Mouse (Mus musculus): ENCODE data around the gene Epha2. TPM values are rescaled to one million over a fixed set of nuclear protein-coding genes. Genes with fewer than 3 reads are reported as not detected.
A peak's percentile ranks its signal among the peaks of the same experiment; 100 is the strongest.

The Epha2 gene
- polyA plus RNA-seq, 1 experiment, result 129 TPM

- H3ac ChIP-seq (ENCODE audit: control insufficient read depth, insufficient read length, low read depth), result no peak overlapping the region
- no peaks in the 10 kb centered on the region for H3K36me3 ChIP-seq (ENCODE audit: control insufficient read depth, insufficient read depth)
- no peaks in the 10 kb centered on the region for H3K79me3 ChIP-seq (ENCODE audit: low read depth)
- H3K27me3 ChIP-seq (ENCODE audit: control insufficient read depth, insufficient read depth, insufficient read length), result no peaks in the 10 kb centered on the region
- TF ChIP-seq MYOG (IDR thresholded peaks at IDR 0.05; ENCODE audit: control insufficient read depth, extremely low read depth, insufficient read length) (no peak), MYOD1 (IDR thresholded peaks at IDR 0.05; ENCODE audit: control insufficient read depth, insufficient read length, low read depth) (no peak), CEBPB (IDR thresholded peaks at IDR 0.05; ENCODE audit: low read depth) (no peak), CTCF (IDR thresholded peaks at IDR 0.05; ENCODE audit: control insufficient read depth, insufficient read depth, insufficient read length) (no peak), MAX (IDR thresholded peaks at IDR 0.05) (no peak), USF1 (IDR thresholded peaks at IDR 0.05; ENCODE audit: low read depth) (no peak), FOSL1 (IDR thresholded peaks at IDR 0.05; ENCODE audit: insufficient read depth, low read length, poor library complexity, severe bottlenecking) (no peak)
- no peak overlapping the region for H3K4me3 ChIP-seq (ENCODE audit: insufficient read depth, poor library complexity, severe bottlenecking)
- no peaks in the 10 kb centered on the region for H3K79me2 ChIP-seq (ENCODE audit: control insufficient read depth, insufficient read depth)
Observed at GRCm38 (mm10) chr4:141353868-141354267, 52.8 kb downstream of the Epha2 start.

- H3K36me3 ChIP-seq (ENCODE audit: control insufficient read depth, insufficient read depth), result no peaks in the 10 kb centered on the region
- TF ChIP-seq USF1 (IDR thresholded peaks at IDR 0.05; ENCODE audit: low read depth) (no peak), MAX (IDR thresholded peaks at IDR 0.05) (no peak), MYOD1 (IDR thresholded peaks at IDR 0.05; ENCODE audit: control insufficient read depth, insufficient read length, low read depth) (no peak), CTCF (IDR thresholded peaks at IDR 0.05; ENCODE audit: control insufficient read depth, insufficient read depth, insufficient read length) (no peak), MYOG (IDR thresholded peaks at IDR 0.05; ENCODE audit: control insufficient read depth, extremely low read depth, insufficient read length) (no peak), FOSL1 (IDR thresholded peaks at IDR 0.05; ENCODE audit: insufficient read depth, low read length, poor library complexity, severe bottlenecking) (no peak), CEBPB (IDR thresholded peaks at IDR 0.05; ENCODE audit: low read depth) (no peak)
- H3ac ChIP-seq (ENCODE audit: control insufficient read depth, insufficient read length, low read depth), result no peak overlapping the region
- H3K79me3 ChIP-seq (ENCODE audit: low read depth), result no peaks in the 10 kb centered on the region
- no peaks in the 10 kb centered on the region for H3K27me3 ChIP-seq (ENCODE audit: control insufficient read depth, insufficient read depth, insufficient read length)
- H3K79me2 ChIP-seq (ENCODE audit: control insufficient read depth, insufficient read depth), result no peaks in the 10 kb centered on the region
- no peak overlapping the region for H3K4me3 ChIP-seq (ENCODE audit: insufficient read depth, poor library complexity, severe bottlenecking)
Observed at GRCm38 (mm10) chr4:141357811-141358210, 56.8 kb downstream of the Epha2 start.

GRCm38 (mm10) chr4:141359222-141359621 is 58.2 kb downstream of the Epha2 start:
- Histone ChIP-seq H3K79me3 (ENCODE audit: low read depth) (no peaks in the 10 kb centered on the region), H3K27me3 (ENCODE audit: control insufficient read depth, insufficient read depth, insufficient read length) (no peaks in the 10 kb centered on the region), H3ac (ENCODE audit: control insufficient read depth, insufficient read length, low read depth) (no peak overlapping the region), H3K36me3 (ENCODE audit: control insufficient read depth, insufficient read depth) (no peaks in the 10 kb centered on the region), H3K4me3 (ENCODE audit: insufficient read depth, poor library complexity, severe bottlenecking) (no peak overlapping the region), H3K79me2 (ENCODE audit: control insufficient read depth, insufficient read depth) (no peaks in the 10 kb centered on the region)
- TF ChIP-seq CEBPB (IDR thresholded peaks at IDR 0.05; ENCODE audit: low read depth) (no peak), CTCF (IDR thresholded peaks at IDR 0.05; ENCODE audit: control insufficient read depth, insufficient read depth, insufficient read length) (no peak), MYOD1 (IDR thresholded peaks at IDR 0.05; ENCODE audit: control insufficient read depth, insufficient read length, low read depth) (no peak), FOSL1 (IDR thresholded peaks at IDR 0.05; ENCODE audit: insufficient read depth, low read length, poor library complexity, severe bottlenecking) (no peak), MAX (IDR thresholded peaks at IDR 0.05) (no peak), USF1 (IDR thresholded peaks at IDR 0.05; ENCODE audit: low read depth) (no peak)

GRCm38 (mm10) chr4:141360846-141361245 is 59.8 kb downstream of the Epha2 start:
- no peaks in the 10 kb centered on the region for H3K79me3 ChIP-seq (ENCODE audit: low read depth)
- no peak overlapping the region for H3ac ChIP-seq (ENCODE audit: control insufficient read depth, insufficient read length, low read depth)
- H3K27me3 ChIP-seq (ENCODE audit: control insufficient read depth, insufficient read depth, insufficient read length), result no peaks in the 10 kb centered on the region
- TF ChIP-seq CEBPB (IDR thresholded peaks at IDR 0.05; ENCODE audit: low read depth) (no peak), CTCF (IDR thresholded peaks at IDR 0.05; ENCODE audit: control insufficient read depth, insufficient read depth, insufficient read length) (no peak)
- no peaks in the 10 kb centered on the region for H3K36me3 ChIP-seq (ENCODE audit: control insufficient read depth, insufficient read depth)
- H3K79me2 ChIP-seq (ENCODE audit: control insufficient read depth, insufficient read depth), result no peaks in the 10 kb centered on the region
- no peak overlapping the region for H3K4me3 ChIP-seq (ENCODE audit: insufficient read depth, poor library complexity, severe bottlenecking)

- no peak overlapping the region for H3ac ChIP-seq (ENCODE audit: control insufficient read depth, insufficient read length, low read depth)
- no peaks in the 10 kb centered on the region for H3K36me3 ChIP-seq (ENCODE audit: control insufficient read depth, insufficient read depth)
- no peaks in the 10 kb centered on the region for H3K27me3 ChIP-seq (ENCODE audit: control insufficient read depth, insufficient read depth, insufficient read length)
- H3K4me3 ChIP-seq (ENCODE audit: insufficient read depth, poor library complexity, severe bottlenecking), result no peak overlapping the region
- H3K79me2 ChIP-seq (ENCODE audit: control insufficient read depth, insufficient read depth), result no peaks in the 10 kb centered on the region
- TF ChIP-seq MYOD1 (IDR thresholded peaks at IDR 0.05; ENCODE audit: control insufficient read depth, insufficient read length, low read depth) (no peak), CTCF (IDR thresholded peaks at IDR 0.05; ENCODE audit: control insufficient read depth, insufficient read depth, insufficient read length) (peak; percentile 75), USF1 (IDR thresholded peaks at IDR 0.05; ENCODE audit: low read depth) (no peak)
- H3K79me3 ChIP-seq (ENCODE audit: low read depth), result no peaks in the 10 kb centered on the region
Observed at GRCm38 (mm10) chr4:141362937-141363548, 62.0 kb downstream of the Epha2 start.

GRCm38 (mm10) chr4:141365126-141365525 is 64.1 kb downstream of the Epha2 start:
- TF ChIP-seq CEBPB (IDR thresholded peaks at IDR 0.05; ENCODE audit: low read depth) (no peak), MYOG (IDR thresholded peaks at IDR 0.05; ENCODE audit: control insufficient read depth, extremely low read depth, insufficient read length) (no peak)
- no peak overlapping the region for H3ac ChIP-seq (ENCODE audit: control insufficient read depth, insufficient read length, low read depth)
- H3K79me2 ChIP-seq (ENCODE audit: control insufficient read depth, insufficient read depth), result no peaks in the 10 kb centered on the region
- no peaks in the 10 kb centered on the region for H3K27me3 ChIP-seq (ENCODE audit: control insufficient read depth, insufficient read depth, insufficient read length)
- H3K36me3 ChIP-seq (ENCODE audit: control insufficient read depth, insufficient read depth), result no peaks in the 10 kb centered on the region
- H3K79me3 ChIP-seq (ENCODE audit: low read depth), result no peaks in the 10 kb centered on the region
- H3K4me3 ChIP-seq (ENCODE audit: insufficient read depth, poor library complexity, severe bottlenecking), result no peak overlapping the region

All from C2C12 (cell line).